Mouse (Mus musculus) heart, embryonic 11.5 days (tissue): Measurements from ENCODE around the gene Fam221a. TPM values are rescaled to one million over a fixed set of nuclear protein-coding genes. Genes with fewer than 3 reads are reported as not detected.
A peak's percentile ranks its signal among the peaks of the same experiment; 100 is the strongest.

ENCODE experiments used
- ATAC-seq: fragments of 200-750 bp; cut with Nextera tagmentation; replicated peaks from 2 replicates; pipeline ENCODE4 v1.8.0; 2017; ENCODE audit warnings: moderate library complexity; ENCODE audit not compliant: insufficient number of reproducible peaks, low FRiP score, low TSS enrichment
- H3K27ac ChIP-seq: fragments of 300-500 bp; sonication (generic); 2 replicates; pipeline ENCODE4 v1.5.1; 2014; ENCODE audit warnings: mild to moderate bottlenecking, low read depth, low read length
- H3K27me3 ChIP-seq: fragments of 300-500 bp; sonication (generic); 2 replicates; pipeline ENCODE4 v1.6.1; 2014; ENCODE audit warnings: mild to moderate bottlenecking, low read length, mixed read lengths; ENCODE audit not compliant: control insufficient read depth, insufficient read depth
- H3K36me3 ChIP-seq: fragments of 300-500 bp; sonication (generic); 2 replicates; pipeline ENCODE4 v1.6.1; 2014; ENCODE audit warnings: mild to moderate bottlenecking, low read length, moderate library complexity, mixed read lengths; ENCODE audit not compliant: control insufficient read depth, insufficient read depth
- H3K4me1 ChIP-seq: fragments of 300-500 bp; sonication (generic); 2 replicates; pipeline ENCODE4 v1.6.1; 2014; ENCODE audit warnings: low read length; ENCODE audit not compliant: control insufficient read depth, insufficient read depth
- H3K4me2 ChIP-seq: fragments of 300-500 bp; sonication (generic); 2 replicates; pipeline ENCODE4 v1.6.1; 2014; ENCODE audit warnings: mild to moderate bottlenecking, moderate library complexity
- H3K4me3 ChIP-seq: fragments of 300-500 bp; sonication (generic); 2 replicates; pipeline ENCODE4 v1.5.1; 2014; ENCODE audit warnings: low read depth, low read length
- H3K9ac ChIP-seq: fragments of 300-500 bp; sonication (generic); 2 replicates; pipeline ENCODE4 v1.6.1; 2014; ENCODE audit warnings: mild to moderate bottlenecking, low read depth, low read length, moderate library complexity
- H3K9me3 ChIP-seq: fragments of 300-500 bp; sonication (generic); replicated peaks from 2 replicates; pipeline ENCODE4 v1.6.1; 2016; ENCODE audit warnings: low read length; ENCODE audit not compliant: control insufficient read depth
- WGBS: fragments of 180-500 bp; shearing (Covaris S2); extraction: QIAGEN DNeasy Blood & Tissue Kit; methylation state at CpG from one replicate; pipeline ENCODE4 v1.1.7; 2014; ENCODE audit not compliant: insufficient replicate concordance; 5-methylcytosine and 5-hydroxymethylcytosine counted together
- polyA plus RNA-seq: library from polyadenylated mRNA; unstranded; fragments of >200 nt; fragmentation: Nextera tagmentation; extraction: Ambion mirVana; gene quantifications from 2 replicates; pipeline ENCODE4 v1.2.1, GENCODE M21; 2014

Gene Fam221a
- polyA plus RNA-seq, 1 experiment from 2014 or later = 4.6 TPM

GRCm38 (mm10) chr6:49355171-49355570 is 12.4 kb upstream of the Fam221a start:
- no peak overlapping the region for H3K9ac ChIP-seq
- ATAC-seq = no peak
- H3K27ac ChIP-seq = no peak overlapping the region
- H3K4me2 ChIP-seq = no peak overlapping the region
- H3K9me3 ChIP-seq = no peaks in the 10 kb centered on the region
- no peak overlapping the region for H3K4me3 ChIP-seq
- no peaks in the 10 kb centered on the region for H3K36me3 ChIP-seq
- H3K4me1 ChIP-seq = no peaks in the 10 kb centered on the region
- 64% methylated on average over 4 of the region's 4 CpGs for WGBS
- no peaks in the 10 kb centered on the region for H3K27me3 ChIP-seq

- no peak for ATAC-seq
- Histone ChIP-seq H3K9me3 (no peaks in the 10 kb centered on the region), H3K4me2 (no peak overlapping the region), H3K36me3 (no peaks in the 10 kb centered on the region), H3K9ac (no peak overlapping the region), H3K27ac (no peak overlapping the region), H3K4me1 (no peaks in the 10 kb centered on the region), H3K4me3 (no peak overlapping the region), H3K27me3 (no peaks in the 10 kb centered on the region)
Measured at GRCm38 (mm10) chr6:49360420-49360819, 7.1 kb upstream of the Fam221a start.

- Histone ChIP-seq H3K4me3 (peak overlapping the region; percentile 66), H3K27ac (no peak overlapping the region), H3K4me1 (peaks cover 3% of the 10 kb centered on the region), H3K9ac (peak overlapping the region; percentile 78), H3K36me3 (no peaks in the 10 kb centered on the region), H3K27me3 (no peaks in the 10 kb centered on the region), H3K9me3 (no peaks in the 10 kb centered on the region), H3K4me2 (peak overlapping the region; percentile 91)
- ATAC-seq = no peak
- WGBS = 55% methylated on average over 3 of the region's 3 CpGs
Measured at GRCm38 (mm10) chr6:49368212-49368611, 673 bp downstream of the Fam221a start.

- no peak overlapping the region for H3K4me2 ChIP-seq
- peaks cover 3% of the 10 kb centered on the region for H3K4me1 ChIP-seq
- no peak overlapping the region for H3K9ac ChIP-seq
- H3K36me3 ChIP-seq = no peaks in the 10 kb centered on the region
- no peaks in the 10 kb centered on the region for H3K27me3 ChIP-seq
- 58% methylated on average over 4 of the region's 4 CpGs for WGBS
- H3K27ac ChIP-seq = no peak overlapping the region
- no peak for ATAC-seq
- H3K4me3 ChIP-seq = no peak overlapping the region
- H3K9me3 ChIP-seq = no peaks in the 10 kb centered on the region
Measured at GRCm38 (mm10) chr6:49372705-49373104, 5.2 kb downstream of the Fam221a start.

DNA sequence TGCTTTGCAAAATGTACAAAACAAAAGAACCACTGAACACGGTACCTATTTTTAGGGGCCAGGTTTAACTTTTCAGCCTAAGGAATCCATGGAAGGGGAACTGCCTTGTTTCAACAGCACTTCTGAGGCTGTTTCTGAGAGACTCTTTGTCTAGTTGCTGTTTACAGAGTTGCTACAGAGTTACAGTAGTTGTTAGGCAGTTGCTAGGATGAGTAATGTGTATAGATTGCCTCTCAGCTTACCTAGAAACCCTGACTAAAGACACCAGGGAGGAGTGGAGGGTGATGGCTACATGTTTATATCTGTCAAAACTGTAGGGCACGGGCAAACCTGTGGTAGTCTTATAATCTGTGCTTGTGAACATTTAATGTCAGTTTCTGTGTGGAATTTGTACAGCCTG is 6.4 kb downstream of the Fam221a start:
- H3K4me3 ChIP-seq = no peak overlapping the region
- 67% methylated on average over 2 of the region's 2 CpGs for WGBS
- no peak for ATAC-seq
- H3K9me3 ChIP-seq = no peaks in the 10 kb centered on the region
- H3K36me3 ChIP-seq = no peaks in the 10 kb centered on the region
- H3K27ac ChIP-seq = no peak overlapping the region
- H3K9ac ChIP-seq = no peak overlapping the region
- no peaks in the 10 kb centered on the region for H3K4me1 ChIP-seq
- H3K27me3 ChIP-seq = no peaks in the 10 kb centered on the region
- H3K4me2 ChIP-seq = no peak overlapping the region

DNA sequence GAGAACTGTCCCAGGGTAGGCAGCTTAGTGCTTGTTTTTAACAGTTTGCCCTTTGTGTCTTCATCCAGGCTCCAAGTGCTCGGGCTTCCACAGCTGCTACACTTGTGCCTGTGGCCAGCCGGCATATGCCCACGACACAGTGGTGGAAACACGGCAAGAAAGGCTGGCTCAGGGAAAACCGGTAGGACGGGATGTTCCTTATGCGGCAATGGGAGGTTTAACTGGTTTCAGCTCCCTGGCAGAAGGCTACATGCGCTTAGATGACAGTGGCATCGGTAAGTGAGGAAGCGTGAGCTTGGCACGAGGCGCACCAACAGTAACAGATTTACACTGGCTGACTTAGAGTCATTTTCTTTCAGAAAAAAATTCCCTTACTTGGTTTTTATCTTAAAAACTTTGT is 10.8 kb downstream of the Fam221a start:
- Histone ChIP-seq H3K36me3 (no peaks in the 10 kb centered on the region), H3K27ac (no peak overlapping the region), H3K27me3 (no peaks in the 10 kb centered on the region), H3K9me3 (no peaks in the 10 kb centered on the region), H3K4me2 (no peak overlapping the region), H3K4me1 (no peaks in the 10 kb centered on the region), H3K9ac (no peak overlapping the region), H3K4me3 (no peak overlapping the region)
- ATAC-seq = no peak
- WGBS = 46% methylated on average over 12 of the region's 12 CpGs

- no peak for ATAC-seq
- Histone ChIP-seq H3K27me3 (no peaks in the 10 kb centered on the region), H3K36me3 (no peaks in the 10 kb centered on the region), H3K4me2 (no peak overlapping the region), H3K27ac (no peak overlapping the region), H3K4me1 (no peaks in the 10 kb centered on the region), H3K4me3 (no peak overlapping the region), H3K9me3 (no peaks in the 10 kb centered on the region), H3K9ac (no peak overlapping the region)
- 73% methylated on average over 1 of the region's 1 CpGs for WGBS
Measured at GRCm38 (mm10) chr6:49394276-49394675, 26.7 kb downstream of the Fam221a start.

DNA sequence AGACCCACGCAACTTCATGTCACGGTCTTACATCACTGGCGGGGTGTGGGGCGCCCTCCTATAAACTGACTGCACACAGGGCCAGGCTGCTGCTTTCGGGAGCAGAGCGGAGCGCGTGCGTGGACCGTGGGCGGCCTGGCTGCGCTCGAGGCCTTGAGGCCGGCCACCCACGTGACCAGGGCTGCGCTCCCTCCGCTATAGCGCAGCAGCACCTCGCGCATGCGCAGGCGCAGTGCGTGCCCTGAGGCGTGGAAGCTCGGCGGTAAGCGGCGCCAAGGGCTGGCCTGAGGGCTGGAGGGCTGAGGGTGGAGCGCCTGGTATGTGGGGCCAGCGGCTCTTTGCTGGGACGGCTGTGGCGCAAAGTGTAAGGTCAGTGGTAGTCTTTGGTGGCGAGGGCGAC is 27.8 kb downstream of the Fam221a start, which contains the start of gene Stk31:
Stk31 (plus strand) TSS at position 289 of the 400 bp plus-strand sequence.
- no peak within 1 kb of the TSS; the same call in 1 of the 2 replicates for H3K4me2 ChIP-seq
- no peaks in the 10 kb centered on the region for H3K9me3 ChIP-seq
- H3K4me1 ChIP-seq = no peaks in the 10 kb centered on the region
- H3K27me3 ChIP-seq = no peaks in the 10 kb centered on the region
- no peak within 1 kb of the TSS for H3K27ac ChIP-seq
- no peak within 1 kb of the TSS for H3K4me3 ChIP-seq
- WGBS = 71% methylated on average over 34 of the region's 34 CpGs
- H3K36me3 ChIP-seq = no peaks in the 10 kb centered on the region
- no peak within 1 kb of the TSS for H3K9ac ChIP-seq
- no peak for ATAC-seq

DNA sequence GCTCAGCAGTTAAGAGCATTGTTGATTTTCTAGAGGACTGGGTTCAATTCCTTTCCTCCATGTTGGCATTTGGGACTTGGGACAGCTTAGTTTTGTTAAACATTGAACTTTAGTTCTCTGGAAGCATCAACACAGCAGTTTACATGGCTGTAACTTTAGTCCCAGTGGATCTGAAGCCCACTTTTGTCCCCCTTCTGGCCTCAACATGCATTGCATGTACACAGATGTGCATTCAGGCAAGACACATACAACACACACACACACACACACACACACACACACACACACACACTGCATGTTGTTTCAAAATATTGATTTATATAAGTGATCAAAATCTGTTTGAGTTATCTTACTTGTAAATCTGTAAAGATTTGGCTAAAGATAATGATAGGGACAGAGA is 29.9 kb downstream of the Fam221a start:
- no peak for ATAC-seq
- H3K9ac ChIP-seq = no peak overlapping the region
- H3K36me3 ChIP-seq = no peaks in the 10 kb centered on the region
- no peaks in the 10 kb centered on the region for H3K27me3 ChIP-seq
- no peak overlapping the region for H3K4me3 ChIP-seq
- H3K4me2 ChIP-seq = no peak overlapping the region
- H3K4me1 ChIP-seq = no peaks in the 10 kb centered on the region
- H3K27ac ChIP-seq = no peak overlapping the region
- H3K9me3 ChIP-seq = no peaks in the 10 kb centered on the region
